Mouse (Mus musculus): Measurements from ENCODE around the gene Ehd2.
"Not testable (repeated sequence)": the region's sequence is repeated elsewhere in the genome, so short reads cannot be mapped to it uniquely, and the experiment has no call there.

Gene Ehd2

DNA sequence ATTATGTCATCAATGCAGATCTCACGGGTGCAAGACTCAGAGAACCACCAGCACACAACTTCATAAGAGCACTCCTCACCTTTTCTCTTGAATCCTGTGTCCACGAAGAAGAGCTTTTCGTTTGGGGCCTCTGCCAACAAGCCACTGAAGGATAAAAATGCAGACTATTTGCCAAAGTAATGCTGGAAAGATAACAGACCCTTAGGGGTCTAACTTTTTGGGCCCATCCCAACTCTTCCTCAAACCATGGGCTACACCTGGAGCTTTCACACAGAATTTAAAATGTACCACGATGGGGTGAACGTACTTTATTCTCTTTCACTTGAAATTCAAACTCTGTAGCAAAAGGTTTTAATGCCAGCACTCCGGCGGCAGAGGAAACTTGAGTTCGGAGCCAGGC, 22.2 kb downstream of the Ehd2 start:
- no peak for DNase-seq

- DNase-seq, result no peak
Measured at GRCm38 (mm10) chr7:15944311-15944710, 23.1 kb downstream of the Ehd2 start.

- no peak for DNase-seq
Measured at GRCm38 (mm10) chr7:15938621-15939020, 28.7 kb downstream of the Ehd2 start.

- DNase-seq, result no peak
Measured at GRCm38 (mm10) chr7:15937491-15937890, 29.9 kb downstream of the Ehd2 start.

- peak; percentile 62 for DNase-seq
Measured at GRCm38 (mm10) chr7:15933437-15934359, 33.7 kb downstream of the Ehd2 start.

DNA sequence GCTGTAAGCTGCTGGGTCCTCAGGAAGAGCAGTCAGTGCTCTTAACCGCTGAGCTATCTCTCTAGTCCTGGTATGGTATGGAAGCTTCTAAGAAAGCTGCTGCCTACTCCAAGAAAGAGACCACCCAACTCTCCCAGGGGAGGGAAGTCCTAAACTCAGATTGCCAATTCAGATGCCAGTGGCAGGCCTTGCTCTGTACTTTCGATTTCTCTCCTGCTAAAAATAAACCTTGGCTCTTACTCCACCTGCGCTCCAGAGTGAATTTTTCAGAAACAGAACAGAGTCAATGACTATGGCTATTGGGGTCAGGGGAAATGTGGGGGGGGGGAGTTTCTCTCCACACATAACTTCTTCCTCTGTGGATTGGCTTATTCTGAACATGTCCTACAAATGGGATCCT, 35.7 kb downstream of the Ehd2 start:
- DNase-seq, result no peak

- no peak for DNase-seq
Measured at GRCm38 (mm10) chr7:15930543-15930942, 36.8 kb downstream of the Ehd2 start.

DNA sequence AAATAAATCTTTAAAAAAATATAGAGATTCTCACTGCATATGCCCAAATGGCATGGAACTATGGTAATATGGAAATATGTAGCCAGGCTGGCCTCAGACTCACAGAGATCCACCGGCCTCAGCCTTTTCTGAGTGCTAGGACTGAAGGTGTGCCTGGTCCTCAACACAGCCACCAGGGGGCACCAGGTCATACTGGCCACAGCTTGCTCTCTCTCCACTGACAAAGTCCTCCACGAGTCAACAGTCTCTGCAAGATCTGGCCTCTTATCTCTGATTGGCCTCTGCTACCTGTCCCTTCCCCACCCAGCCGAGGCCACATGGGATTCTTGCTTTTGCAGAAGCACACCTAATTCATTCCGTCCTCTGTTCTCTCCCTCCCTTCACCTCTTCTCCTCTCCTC, 37.5 kb downstream of the Ehd2 start:
- DNase-seq, result peak; percentile 82

- peak; percentile 94 for DNase-seq
Measured at GRCm38 (mm10) chr7:15922220-15922773, 45.1 kb downstream of the Ehd2 start, which contains the start of gene Selenow. Gene Selenow (minus strand): TSS chr7:15922402.

- peak; percentile 43 for DNase-seq
Measured at GRCm38 (mm10) chr7:15921796-15922195, 45.6 kb downstream of the Ehd2 start.

DNA sequence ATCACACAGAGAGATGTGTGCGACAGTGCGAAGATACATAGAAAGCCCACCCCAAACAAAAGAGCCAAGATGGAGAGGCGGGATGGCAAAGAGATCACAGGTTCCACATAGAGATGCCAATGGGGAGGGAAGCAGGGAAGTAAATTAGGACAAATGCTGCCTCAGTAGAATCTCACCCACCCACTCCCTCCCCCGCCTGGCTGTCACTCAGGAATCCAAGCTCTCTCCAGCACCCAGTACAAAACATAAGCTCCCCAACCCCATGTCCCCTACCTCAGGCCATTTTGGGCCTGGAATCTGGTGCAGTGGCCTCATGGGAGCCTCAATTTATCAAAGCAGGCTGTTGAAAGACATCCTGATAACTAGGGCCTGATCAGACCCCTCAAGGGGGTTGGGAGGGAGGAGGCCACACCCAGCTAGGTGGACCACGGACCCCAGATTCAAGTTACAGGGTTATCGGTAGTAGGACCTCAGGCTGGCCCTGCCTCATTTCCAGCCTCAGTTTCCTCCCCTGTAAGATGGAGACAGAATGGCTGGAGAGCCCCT, 46.6 kb downstream of the Ehd2 start:
- DNase-seq, result no peak

- DNase-seq, result no peak
Measured at GRCm38 (mm10) chr7:15919947-15920346, 47.4 kb downstream of the Ehd2 start.

DNA sequence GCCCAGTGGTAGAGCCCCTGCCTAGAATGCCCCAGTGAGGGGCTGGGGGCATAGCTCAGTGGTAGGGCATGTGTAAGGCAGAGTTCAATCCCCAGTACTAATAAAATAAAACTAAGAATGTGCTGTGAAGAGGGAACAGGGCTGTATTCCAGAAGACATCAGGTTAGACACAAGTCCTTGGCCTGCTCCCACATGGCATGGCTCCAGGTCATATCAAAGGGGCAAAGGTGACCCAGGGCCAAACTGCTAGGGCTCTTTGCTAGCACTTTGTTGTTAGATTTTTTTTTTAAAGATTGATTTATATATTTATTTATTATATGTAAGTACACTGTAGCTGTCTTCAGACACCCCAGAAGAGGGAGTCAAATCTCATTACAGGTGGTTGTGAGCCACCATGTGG, 49.0 kb downstream of the Ehd2 start:
- no peak for DNase-seq

- no peak for DNase-seq
Measured at GRCm38 (mm10) chr7:15916996-15917395, 50.4 kb downstream of the Ehd2 start.

DNA sequence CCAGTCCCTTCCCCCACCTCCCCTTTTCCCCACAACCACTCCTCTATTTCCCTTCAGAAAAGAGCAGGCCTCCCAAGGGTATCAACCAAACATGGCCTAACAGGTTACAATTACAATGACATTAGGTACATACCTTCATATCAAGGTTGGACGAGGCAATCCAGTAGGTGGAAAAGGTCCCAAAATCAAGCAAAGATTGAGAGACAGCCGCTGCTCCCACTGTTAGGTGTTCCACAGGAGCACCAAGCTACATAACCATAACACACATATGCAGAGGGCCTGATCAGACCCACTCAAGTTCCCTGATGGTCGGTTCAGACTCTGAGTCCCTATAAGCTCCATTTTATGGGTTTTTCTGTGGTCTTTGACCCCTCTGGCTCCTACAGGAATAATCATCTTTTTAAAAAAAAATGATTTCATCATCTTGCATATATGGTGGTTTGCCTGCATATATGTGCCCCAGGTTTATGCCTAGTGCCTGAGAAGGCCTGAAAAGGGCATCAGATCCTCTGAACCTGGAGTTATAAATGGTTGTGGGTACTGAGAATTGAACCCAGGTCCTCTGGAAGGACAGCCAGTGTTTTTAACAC, 51.1 kb downstream of the Ehd2 start:
- DNase-seq, result no peak

DNA sequence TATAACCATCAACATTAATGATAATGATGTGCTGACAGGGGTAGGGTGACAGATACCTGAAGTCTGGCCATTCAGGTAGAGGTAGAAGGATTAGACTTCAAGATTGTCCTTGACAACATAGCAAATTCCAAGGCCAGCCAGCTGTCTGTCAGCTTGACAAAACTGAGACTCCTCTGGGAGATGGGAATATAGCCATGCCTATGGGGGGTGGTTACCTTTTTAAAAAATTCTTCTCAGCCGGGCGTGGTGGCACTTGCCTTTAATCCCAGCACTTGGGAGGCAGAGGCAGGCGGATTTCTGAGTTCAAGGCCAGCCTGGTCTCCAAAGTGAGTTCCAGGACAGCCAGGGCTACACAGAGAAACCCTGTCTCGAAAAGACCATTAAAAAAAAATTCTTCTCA, 51.7 kb downstream of the Ehd2 start:
- not testable (repeated sequence) for DNase-seq

GRCm38 (mm10) chr7:15914751-15915150, 52.6 kb downstream of the Ehd2 start:
- no peak for DNase-seq

DNA sequence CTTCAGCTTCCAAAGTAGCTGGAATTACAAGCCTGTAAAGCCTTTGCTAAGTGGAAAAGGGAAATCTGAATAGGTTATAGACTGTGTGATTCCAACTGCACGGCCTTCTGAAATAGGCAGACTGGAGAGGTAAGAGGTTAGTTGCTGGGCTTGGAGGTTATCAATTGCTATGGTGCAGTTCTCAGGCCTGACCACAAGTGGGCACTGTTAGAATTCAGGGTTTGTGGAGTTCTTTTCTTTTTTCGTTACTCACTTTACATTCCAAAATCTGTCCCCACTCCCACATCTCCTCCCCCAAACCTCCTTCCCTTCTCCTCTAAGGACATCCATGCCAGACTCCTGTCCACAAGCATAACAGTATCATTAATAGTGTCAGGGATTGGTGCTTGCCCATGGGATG, 53.1 kb downstream of the Ehd2 start:
- peak; percentile 56 for DNase-seq

DNA sequence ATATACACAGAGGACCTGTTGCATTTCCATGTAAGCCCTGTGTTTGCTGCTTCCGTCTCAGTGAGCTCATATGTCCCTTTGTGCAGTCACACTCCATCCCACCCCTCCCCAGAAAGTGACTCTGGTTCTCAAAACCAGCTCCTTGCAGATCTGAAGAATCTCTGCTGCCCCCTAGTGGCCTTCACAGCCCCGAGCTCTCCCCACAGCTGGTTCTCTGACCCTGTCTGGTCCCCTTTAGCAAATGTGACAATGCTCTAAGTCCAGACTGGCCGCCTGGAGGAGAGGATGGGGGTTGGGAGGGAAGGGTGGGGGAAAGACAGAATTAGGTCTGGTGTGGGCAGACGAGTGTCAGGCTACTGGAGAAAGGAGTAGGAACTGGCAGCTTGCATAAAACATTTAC, 55.2 kb downstream of the Ehd2 start:
- peak; percentile 85 for DNase-seq

- no peak for DNase-seq
Measured at GRCm38 (mm10) chr7:15910521-15910920, 56.8 kb downstream of the Ehd2 start.

DNA sequence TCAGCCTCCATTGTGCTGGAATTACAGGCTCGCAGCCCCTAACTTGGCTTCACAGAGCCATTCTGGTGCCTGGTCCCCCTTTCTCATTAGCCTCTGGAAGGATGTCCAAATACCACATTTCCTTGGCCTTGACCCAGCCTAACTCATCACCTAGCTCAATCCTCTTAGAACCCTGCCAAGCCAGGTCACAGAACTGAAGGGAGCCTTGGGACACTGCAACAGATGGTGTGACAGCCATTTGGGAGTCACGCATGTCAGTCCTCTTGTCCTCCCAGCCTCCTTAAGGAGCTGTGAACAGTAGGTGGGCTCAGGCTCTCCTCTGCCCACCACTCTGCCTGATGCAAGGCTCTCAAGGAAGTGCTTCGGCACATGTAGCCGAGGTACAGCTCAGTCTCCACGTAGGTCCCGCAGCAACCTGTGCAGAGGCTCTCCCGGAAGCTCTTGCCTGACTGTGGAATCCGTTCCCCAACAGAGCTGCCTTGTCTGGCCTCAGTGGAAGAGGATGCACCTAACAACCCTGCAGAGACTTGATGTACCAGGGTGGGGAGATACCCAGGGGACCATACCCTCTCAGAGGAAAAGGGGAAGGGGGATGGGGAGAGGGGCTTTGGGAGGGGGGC, 59.3 kb downstream of the Ehd2 start:
- DNase-seq, result no peak

DNA sequence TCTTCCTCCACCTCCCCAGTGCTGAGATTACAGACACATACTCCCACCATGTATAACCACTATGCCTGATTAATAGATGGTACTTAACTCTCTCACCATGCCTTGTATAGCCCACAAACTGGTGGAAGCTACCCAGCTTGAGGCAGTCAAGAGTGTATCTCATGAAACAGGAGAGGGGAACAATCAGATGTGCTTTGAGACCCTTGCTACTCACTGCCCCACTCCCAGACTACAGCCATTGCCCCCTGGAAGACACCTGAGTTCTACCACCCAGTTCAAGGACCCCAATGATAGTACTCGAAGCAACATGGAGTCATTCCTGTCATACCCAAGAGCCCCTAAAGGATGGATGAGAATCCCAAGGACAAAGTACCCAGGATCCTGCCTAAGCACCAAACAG, 60.8 kb downstream of the Ehd2 start:
- no peak for DNase-seq

DNA sequence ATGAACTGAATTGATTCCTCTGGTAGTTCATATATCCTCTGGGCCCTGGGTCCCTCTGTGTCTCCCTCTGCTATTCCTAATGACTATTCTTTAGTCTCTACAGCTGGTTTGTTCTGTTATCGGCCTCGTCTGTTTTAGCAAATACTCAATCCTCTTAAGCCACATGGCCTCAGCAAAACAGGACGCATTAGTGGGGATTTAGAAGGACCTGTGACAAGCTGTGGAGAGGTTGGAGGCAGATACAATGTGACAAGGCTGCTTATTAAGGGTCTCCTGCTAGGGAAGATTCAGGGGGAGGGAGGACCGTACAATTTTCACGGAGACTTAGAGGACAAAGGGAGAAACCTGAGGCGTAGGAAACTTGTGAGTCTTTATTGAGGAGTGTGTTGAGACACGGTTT, 61.5 kb downstream of the Ehd2 start:
- DNase-seq, result no peak

Data from kidney, postnatal 10 days (tissue).